Mouse (Mus musculus) spleen, adult 2 months (tissue): ENCODE results near the gene Dnaaf2.

Experiments
- CTCF ChIP-seq: fragments of 200-500 bp; IDR thresholded peaks from 2 replicates; pipeline ENCODE4 v1.5.1; 2011; ENCODE audit warnings: mild to moderate bottlenecking, inconsistent platforms; ENCODE audit not compliant: insufficient read depth, insufficient read length, insufficient replicate concordance; ENCODE audit errors: extremely low read depth
- POLR2A ChIP-seq: fragments of 200-500 bp; IDR thresholded peaks from 2 replicates; pipeline ENCODE4 v1.6.1; 2011; ENCODE audit warnings: low read depth, low read length, inconsistent platforms

GRCm38 (mm10) chr12:69155923-69156322, 42.3 kb downstream of the Dnaaf2 start:
- TF ChIP-seq CTCF, result no peak
- no peak for TF ChIP-seq POLR2A
